Comparison of ENCODE assay signal across 16 mouse cellular contexts in the genomic region with DNA sequence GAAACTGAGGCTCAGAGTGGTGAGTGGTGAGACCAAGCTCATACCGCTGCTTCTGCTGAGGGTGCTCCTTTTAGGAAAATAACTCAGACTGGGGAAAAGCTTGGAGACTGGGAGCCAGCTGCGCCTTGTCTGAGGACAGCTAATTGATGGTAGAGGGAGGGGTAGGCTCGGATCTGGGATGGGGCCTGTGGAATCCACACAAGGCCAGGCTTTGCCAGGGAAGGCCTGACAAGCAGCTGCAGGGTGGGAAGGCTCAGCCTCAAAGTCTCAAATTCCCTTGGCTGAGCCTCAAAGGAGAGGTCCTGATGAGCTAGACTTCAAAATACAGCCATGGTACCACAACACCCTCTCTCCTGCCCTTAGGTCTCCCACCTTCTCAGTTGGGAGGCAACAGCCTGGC. TPM values are rescaled to one million over a fixed set of nuclear protein-coding genes. Genes with fewer than 3 reads are reported as not detected.
DNase-seq lines count a peak whose midpoint lies in the region; ATAC-seq lines count a peak whose summit lies in the region.
"Had no signal": no experiment of that assay in that cellular context is flagged by ENCODE, and none has a peak within 500 bp of the region (broad histone marks: within the 10 kb centered on the region; RNA-seq: fewer than 3 reads in every experiment).

No protein-coding gene starts in this region.

- H3K4me2 ChIP-seq in forebrain, embryonic 14.5 days (ENCODE audit: low read length) = no peak overlapping the region
- no peak overlapping the region for H3K4me2 ChIP-seq in forebrain, embryonic 11.5 days (ENCODE audit: low read depth, low read length, severe bottlenecking)
- H3K4me2 ChIP-seq in embryonic facial prominence, embryonic 15.5 days (replicated peaks) = no peak overlapping the region
- H3K4me2 ChIP-seq: limb, embryonic 15.5 days had no signal

- no peaks in the 10 kb centered on the region for H3K27me3 ChIP-seq in forebrain, embryonic 14.5 days (replicated peaks; ENCODE audit: control insufficient read depth, insufficient read depth, low read length)
- no peaks in the 10 kb centered on the region for H3K27me3 ChIP-seq in forebrain, embryonic 11.5 days (ENCODE audit: control insufficient read depth, insufficient read depth, low read length)
- H3K27me3 ChIP-seq in embryonic facial prominence, embryonic 15.5 days = no peaks in the 10 kb centered on the region
- H3K27me3 ChIP-seq: limb, embryonic 15.5 days had no signal

- no peak overlapping the region for H3K9ac ChIP-seq in forebrain, embryonic 14.5 days (ENCODE audit: low read length)
- no peak overlapping the region for H3K9ac ChIP-seq in forebrain, embryonic 11.5 days (ENCODE audit: low read length)
- no peak overlapping the region for H3K9ac ChIP-seq in embryonic facial prominence, embryonic 15.5 days
- H3K9ac ChIP-seq: limb, embryonic 15.5 days had no signal

- peak; percentile 54 for ATAC-seq in forebrain, embryonic 14.5 days
- no peak for ATAC-seq in forebrain, embryonic 11.5 days (replicated peaks; ENCODE audit: low FRiP score)
- ATAC-seq in embryonic facial prominence, embryonic 15.5 days (ENCODE audit: insufficient number of reproducible peaks, low FRiP score, low TSS enrichment, low read depth) = peak; percentile 27; the same call in 1 of the 2 replicates
- ATAC-seq: midbrain, embryonic 16.5 days had no signal

- H3K9me3 ChIP-seq in forebrain, embryonic 14.5 days (replicated peaks; ENCODE audit: control insufficient read depth, low read length) = no peaks in the 10 kb centered on the region
- no peaks in the 10 kb centered on the region for H3K9me3 ChIP-seq in forebrain, embryonic 11.5 days (ENCODE audit: control insufficient read depth, low read length)
- no peaks in the 10 kb centered on the region for H3K9me3 ChIP-seq in embryonic facial prominence, embryonic 15.5 days (replicated peaks)
- H3K9me3 ChIP-seq: limb, embryonic 15.5 days had no signal

- H3K36me3 ChIP-seq in forebrain, embryonic 14.5 days (ENCODE audit: control insufficient read depth, insufficient read depth, low read length) = no peaks in the 10 kb centered on the region
- H3K36me3 ChIP-seq in forebrain, embryonic 11.5 days (ENCODE audit: control insufficient read depth, insufficient read depth, low read length) = no peaks in the 10 kb centered on the region
- H3K36me3 ChIP-seq in embryonic facial prominence, embryonic 15.5 days = no peaks in the 10 kb centered on the region
- H3K36me3 ChIP-seq: limb, embryonic 15.5 days had no signal

- 60% methylated on average over 3 of the region's 3 CpGs for whole genome bisulfite sequencing in forebrain, embryonic 14.5 days
- 69% methylated on average over 3 of the region's 3 CpGs for WGBS in forebrain, embryonic 11.5 days
- WGBS in embryonic facial prominence, embryonic 15.5 days = 53% methylated on average over 3 of the region's 3 CpGs

- H3K4me3 ChIP-seq in forebrain, embryonic 14.5 days (ENCODE audit: low read depth, low read length) = no peak overlapping the region
- H3K4me3 ChIP-seq in forebrain, embryonic 11.5 days (ENCODE audit: low read depth, low read length) = no peak overlapping the region
- H3K4me3 ChIP-seq in embryonic facial prominence, embryonic 15.5 days (replicated peaks) = no peak overlapping the region
- H3K4me3 ChIP-seq: erythroblast, embryonic 14.5 days; limb, embryonic 15.5 days had no signal

- DNase-seq in forebrain, embryonic 14.5 days (ENCODE audit: low spot score) = peak; percentile 55
- DNase-seq in forebrain, embryonic 11.5 days (ENCODE audit: low spot score) = no peak
- peak; percentile 80 for DNase-seq in kidney, postnatal 10 days
- DNase-seq in kidney, postnatal 36 days = no peak
- peak; percentile 80 to 91 for DNase-seq in lung, postnatal 4 days
- DNase-seq in gastrocnemius, adult 8-10 months (ENCODE audit: low spot score in 2 of 2) = no peak
- no peak for DNase-seq in cerebellum, postnatal 36 days
- DNase-seq: adrenal gland, postnatal 10 days; B cell, adult 2 months; cerebellum, adult 2 months; heart, adult 18-20 months; right cerebral cortex, adult 18-20 months had no signal

- no peak overlapping the region for H3K27ac ChIP-seq in forebrain, embryonic 14.5 days (ENCODE audit: low read depth, low read length)
- no peak overlapping the region for H3K27ac ChIP-seq in forebrain, embryonic 11.5 days (ENCODE audit: low read depth, low read length)
- H3K27ac ChIP-seq in embryonic facial prominence, embryonic 15.5 days (replicated peaks) = no peak overlapping the region
- H3K27ac ChIP-seq: limb, embryonic 15.5 days had no signal

- H3K4me1 ChIP-seq in forebrain, embryonic 14.5 days (ENCODE audit: control insufficient read depth, insufficient read depth, low read length) = peaks cover 8% of the 10 kb centered on the region
- no peaks in the 10 kb centered on the region for H3K4me1 ChIP-seq in forebrain, embryonic 11.5 days (replicated peaks; ENCODE audit: control insufficient read depth, insufficient read depth, low read length)
- H3K4me1 ChIP-seq in embryonic facial prominence, embryonic 15.5 days = peaks cover 25% of the 10 kb centered on the region
- H3K4me1 ChIP-seq: limb, embryonic 15.5 days had no signal

RNA-seq across cellular contexts. Expression of a gene that starts 36.9 kb away (rescaled TPM):
- 0.76 and 0.96 TPM in 2 replicates for polyA plus RNA-seq in forebrain, embryonic 14.5 days (2014; fragmentation: Nextera tagmentation; extraction: Ambion mirVana)
- 1.8 and 1.9 TPM in 2 replicates for polyA plus RNA-seq in forebrain, embryonic 11.5 days (2014; fragmentation: Nextera tagmentation; extraction: Ambion mirVana)
- polyA plus RNA-seq in embryonic facial prominence, embryonic 15.5 days (2015; fragmentation: Nextera tagmentation; extraction: Ambion mirVana) = 12.0 and 12.1 TPM in 2 replicates
- total RNA-seq in gastrocnemius, adult 8-10 months (2022) = under 1 TPM; 0.27 to 0.97 (median 0.53) TPM

Comparison
In these comparisons a context has a peak if more than half of its experiments do, and no peak if none do; other contexts are left out.
1. DNase-seq: peak in forebrain, embryonic 14.5 days (single experiment), kidney, postnatal 10 days (single experiment) and lung, postnatal 4 days (2 of 2); none in forebrain, embryonic 11.5 days (single experiment), kidney, postnatal 36 days (0 of 2), gastrocnemius, adult 8-10 months (0 of 2) and cerebellum, postnatal 36 days (0 of 2).